Mouse (Mus musculus): Measurements from ENCODE around the gene Olfr522.

The Olfr522 gene

DNA sequence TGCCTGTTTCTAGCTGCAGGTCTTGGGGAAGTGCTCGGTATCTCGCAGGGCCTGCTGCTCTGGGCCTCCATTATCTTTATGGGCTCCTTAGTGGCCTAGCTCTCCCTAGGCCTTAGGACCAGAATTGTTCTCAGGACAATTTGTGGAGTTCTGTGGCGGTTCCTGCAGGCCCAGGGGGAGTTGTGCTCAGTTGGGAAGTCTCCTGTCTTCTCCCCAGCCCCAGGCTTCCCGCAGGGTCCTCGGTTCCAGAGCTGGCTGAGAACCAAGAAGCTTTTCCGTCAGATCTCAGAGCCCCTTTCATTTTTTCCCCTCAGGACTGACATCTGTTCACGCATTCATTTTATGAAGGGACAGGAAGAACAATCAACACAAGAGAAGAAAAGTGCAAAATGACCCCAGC, at the start of gene Olfr522:
Gene Olfr522 (minus strand): TSS at position 101 of the 400 bp plus-strand sequence.
- no peak for DNase-seq

DNA sequence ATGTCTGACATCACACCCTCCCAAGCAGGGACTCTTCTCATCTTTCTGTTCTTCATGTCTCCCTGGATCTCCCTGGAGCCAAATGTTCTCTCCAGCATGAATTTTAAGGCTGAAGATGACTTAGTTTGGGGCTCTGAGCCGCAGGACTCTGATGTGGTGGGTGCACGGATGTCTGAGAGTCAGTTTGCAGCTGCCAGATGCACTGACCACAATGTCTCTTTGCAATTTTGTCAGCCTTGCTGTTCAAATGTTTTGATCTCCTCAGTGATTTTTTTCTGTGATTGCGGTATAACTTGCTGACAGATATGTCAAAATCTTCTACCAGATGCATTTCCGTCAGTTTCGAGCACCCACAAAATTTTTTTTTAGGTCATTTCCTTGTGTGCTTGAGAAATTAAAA, 49.3 kb upstream of the Olfr522 start:
- no peak for DNase-seq

DNA sequence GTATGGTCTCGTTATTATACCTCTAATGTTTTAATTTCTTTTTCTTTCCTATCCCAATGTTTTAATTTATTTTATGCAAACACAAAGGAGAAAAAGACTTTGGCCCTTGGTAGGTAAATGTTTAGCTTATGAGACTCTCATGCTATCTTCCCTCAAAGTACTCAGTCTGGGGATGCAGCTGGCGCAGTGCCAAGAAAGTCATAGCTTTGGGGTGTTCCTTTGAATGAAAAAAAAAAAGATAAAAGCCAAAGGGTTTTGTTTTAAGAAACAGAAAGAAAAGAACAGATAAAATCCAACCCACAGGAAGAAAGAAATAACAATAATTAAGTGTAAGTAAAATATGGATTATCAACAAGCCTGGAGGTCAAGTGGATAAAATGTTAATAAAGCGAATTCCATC, 44.1 kb upstream of the Olfr522 start:
- no peak for DNase-seq

DNA sequence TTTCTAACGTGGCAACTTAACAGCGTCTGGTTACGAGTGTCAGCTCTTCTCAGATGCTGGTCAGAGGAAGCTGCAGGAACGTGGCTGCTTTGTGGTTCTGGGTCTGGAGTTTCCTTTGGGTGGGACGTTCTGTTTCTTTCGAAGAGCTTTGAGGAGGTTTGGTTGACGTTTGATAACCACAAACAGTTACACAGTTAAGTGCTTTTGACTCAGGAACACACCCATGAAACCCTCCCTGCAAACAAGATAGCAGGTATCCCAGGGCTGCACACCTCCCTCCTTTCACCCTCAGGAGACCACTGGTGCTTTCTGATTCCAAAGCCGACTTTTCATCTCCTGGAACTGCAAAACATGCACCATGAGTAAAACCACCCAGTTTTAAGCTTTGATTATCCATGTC, 43.6 kb upstream of the Olfr522 start:
- DNase-seq = no peak

DNA sequence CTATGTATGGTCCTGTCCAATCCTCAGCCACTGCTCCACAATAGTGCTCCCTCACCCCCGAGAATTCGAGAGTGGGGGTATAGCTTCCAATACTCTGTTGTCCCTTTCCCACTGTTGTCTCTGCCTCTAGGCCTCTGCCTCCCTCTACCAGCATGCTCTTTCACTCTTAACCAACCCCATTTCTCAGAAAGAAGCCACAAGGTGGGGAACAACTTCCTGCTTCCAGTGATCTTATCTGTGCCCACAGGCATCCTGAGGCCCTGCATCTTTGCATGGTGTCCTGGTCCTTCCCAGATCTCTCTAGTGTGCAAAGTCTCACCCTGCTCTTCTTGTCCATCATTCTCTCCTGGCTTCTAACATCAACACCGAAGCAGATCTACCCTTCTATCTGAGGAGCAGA, 42.3 kb upstream of the Olfr522 start:
- DNase-seq = no peak

DNA sequence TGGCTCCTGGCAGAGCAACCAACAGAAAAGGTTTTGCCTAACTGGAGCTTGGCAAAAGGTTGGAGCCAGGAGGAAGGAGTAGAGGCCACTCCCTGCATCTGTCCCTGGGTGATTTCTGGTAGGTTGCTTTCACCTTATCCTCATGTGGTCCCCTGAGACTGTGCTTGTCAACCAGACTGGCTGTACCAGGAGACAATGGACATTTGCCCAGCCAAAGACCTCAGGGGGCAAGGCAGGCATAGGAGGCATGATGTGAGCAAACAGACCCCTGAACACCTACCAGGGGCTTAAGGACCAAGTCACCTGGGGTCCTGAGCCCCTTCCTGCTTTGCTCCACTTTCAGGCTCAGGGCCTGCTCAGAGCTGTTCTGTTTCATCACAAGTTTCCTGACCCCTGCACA, 41.3 kb upstream of the Olfr522 start, which contains the start of gene Olfr524:
Gene Olfr524 (minus strand): TSS at position 101 of the 400 bp plus-strand sequence.
- DNase-seq = no peak

DNA sequence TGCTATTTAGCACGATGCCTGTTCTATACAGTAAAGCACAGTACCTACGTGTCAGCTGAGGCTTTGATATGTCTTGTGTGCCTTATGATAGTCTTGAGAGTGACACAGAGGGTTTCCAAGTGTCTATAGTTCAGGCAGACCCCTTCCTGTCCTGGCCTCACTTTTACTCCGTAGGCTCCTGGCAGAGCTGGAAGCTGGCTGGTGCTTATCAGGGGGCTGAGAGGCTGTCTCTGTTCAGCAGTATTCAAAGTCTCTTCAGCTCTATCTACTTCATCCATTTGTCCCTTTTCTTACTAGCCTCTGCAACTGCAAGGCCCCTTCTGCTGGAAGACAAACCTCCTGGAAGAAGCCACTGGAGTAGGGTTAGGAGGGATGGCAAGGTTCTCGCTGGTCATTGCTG, 36.5 kb upstream of the Olfr522 start:
- no peak for DNase-seq

DNA sequence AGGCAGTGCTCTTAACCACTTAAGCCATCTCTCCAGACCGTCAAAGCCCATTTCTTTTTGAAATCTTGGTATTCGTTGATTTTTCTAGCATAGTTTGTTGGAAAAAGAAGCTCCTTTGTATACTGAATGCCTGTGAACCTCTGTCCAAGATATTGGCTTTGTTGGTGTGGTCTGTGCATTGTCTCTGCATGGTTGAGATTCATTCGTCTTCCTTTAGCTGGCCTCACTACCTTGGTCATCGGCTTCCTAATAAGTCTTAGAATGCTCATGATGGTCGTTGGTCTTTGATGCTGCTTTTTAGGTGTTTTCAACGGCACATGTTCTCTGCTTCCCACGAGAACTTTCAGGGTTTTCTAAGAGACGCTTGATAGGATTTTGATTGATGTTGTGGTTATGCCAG, 31.4 kb upstream of the Olfr522 start:
- no peak for DNase-seq

DNA sequence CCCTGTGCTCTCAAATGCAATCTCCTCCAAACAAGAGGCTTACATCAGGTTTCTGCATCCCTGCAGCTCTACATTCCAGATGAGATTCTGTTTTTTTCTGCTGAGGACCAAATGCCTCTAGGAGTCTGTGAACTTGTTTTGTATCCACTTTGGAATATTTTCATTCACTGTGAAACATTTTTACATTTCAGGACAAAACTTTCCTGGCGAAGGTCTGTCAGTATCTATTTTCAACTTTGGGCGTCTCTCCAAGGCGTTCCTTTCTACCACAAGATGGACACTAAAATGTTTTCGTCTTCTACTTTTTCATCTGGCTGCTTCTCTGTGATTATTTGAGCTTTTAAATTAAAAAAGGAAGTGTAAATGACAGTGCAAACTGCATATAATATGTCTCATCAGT, 29.5 kb upstream of the Olfr522 start:
- DNase-seq = no peak

DNA sequence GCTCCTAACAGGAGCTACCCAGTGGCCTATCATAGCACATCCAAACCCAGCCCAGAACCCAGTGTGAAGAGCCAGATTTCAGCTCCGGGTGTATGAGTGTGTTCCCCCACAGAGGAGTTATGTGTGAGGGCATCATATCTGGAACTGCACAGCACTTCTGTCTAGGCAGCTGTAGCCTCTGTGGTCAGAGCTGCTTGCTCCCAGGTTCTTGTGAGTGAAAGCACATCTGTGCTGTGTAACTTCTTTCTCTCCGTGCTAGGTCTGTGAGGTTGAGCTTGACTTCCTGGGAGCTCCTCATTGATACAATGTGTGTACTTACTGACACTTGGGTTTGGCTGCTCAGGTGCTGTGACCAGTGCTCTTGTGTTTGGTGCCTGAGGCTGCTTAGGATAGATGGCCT, 28.3 kb upstream of the Olfr522 start:
- DNase-seq = no peak

DNA sequence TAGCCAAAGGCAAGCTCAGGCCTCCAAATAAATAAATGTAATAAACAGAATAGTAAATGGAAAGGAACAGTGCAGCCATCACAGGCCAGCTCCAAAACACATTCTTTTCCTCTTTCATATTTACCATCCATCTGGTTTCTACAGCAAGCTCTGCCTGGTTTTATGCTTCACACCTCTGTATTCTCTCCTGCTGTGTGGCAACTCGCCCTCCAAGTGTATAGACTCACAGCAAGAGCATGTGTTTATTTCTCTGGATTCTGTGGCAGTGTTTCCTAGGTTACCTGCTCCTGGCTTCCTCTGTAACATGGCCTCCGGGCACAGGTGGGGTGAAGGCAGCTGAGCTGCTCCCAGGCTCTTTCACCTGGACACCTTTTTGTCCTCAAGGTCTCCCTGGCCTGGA, 27.9 kb upstream of the Olfr522 start:
- no peak for DNase-seq

DNA sequence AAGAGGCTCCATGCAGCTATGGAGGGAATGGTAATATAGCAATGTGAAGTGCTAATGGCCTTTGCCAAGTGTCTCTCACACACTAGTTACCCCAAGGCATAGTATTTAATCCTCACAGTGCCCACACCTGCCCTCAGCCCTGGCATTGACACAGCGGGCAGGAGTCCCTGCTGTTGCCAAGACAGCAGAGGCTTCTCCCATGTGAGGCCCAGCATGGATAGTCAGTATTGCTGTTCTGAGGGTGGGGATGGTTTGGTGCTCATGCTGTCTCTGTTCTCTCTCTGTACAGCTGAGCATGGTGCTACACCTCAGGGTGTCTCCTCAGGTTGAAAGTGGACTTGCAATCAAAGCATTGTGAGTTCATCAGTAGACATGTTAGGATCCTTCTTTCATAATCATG, 25.9 kb upstream of the Olfr522 start:
- no peak for DNase-seq

DNA sequence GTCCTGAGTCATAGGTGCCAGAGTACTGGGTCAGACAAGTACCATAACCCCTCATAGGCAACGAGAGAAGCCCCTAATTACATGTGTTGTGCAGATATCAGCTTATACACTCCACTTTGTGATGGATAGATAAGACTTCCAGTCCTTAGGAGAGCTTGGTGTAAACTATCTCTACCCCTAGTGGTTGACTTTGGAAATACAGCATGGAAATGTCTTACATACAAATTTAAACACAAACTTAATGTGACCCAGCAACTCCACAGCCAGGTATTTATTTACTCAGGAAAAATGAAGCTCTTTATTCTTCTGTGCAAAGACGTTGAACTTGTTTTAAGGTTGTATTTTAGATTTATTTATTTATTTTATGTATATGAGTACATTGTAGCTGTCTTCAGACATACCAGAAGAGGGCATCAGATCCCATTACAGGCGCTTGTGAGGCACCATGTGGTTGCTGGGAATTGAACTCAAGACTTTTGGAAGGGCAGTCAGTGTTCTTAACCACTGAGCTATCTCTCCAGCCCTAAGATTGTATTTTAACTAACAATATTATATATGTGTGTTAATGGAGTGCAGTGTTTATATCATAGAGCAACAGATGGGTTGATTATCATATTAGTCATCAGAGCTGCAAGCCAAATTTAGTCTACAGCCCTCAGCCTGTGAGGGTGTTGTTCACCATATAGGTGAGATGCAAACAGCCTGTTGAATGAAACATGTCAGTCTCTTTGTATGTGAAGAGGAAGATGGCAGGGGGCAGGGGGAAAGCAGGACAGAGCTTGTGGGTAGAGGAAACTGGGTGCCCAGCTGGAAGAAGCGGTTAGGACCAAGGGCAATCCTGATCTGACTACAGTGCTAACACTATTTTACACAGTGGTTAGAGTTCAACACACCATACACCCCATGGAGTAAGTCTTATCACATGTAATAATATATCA, 24.1 kb upstream of the Olfr522 start:
- no peak for DNase-seq

DNA sequence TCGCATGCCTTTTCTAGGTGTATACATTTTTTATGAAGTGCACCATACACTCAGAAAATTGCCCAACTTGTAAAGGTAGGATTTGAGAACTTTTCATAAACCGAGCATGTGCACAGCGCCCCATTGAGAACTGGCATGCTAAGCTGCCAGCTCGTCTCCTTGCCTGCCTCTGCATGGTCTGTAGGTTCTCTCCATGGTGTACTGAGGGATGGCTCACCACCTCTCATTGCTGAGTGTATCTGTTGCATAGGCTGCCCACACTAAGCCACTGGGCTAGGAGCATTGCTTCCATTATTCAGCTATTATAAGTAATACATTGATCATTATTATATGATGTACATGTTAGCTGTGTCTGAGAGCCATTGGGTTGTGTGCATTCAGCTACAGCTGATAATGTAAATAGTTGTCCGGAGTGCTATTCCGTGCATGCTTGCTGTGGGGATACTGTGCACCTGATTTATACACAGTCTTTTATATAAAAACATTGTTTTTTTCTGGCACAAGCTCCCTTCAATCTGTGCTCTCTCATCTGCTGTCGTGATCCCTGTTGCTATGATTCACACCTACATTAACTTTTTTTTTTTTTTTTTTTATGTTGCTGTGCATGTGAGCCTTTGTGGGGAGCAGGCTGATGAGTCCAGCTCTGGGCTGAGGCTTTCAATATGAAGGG, 23.3 kb upstream of the Olfr522 start:
- no peak for DNase-seq

DNA sequence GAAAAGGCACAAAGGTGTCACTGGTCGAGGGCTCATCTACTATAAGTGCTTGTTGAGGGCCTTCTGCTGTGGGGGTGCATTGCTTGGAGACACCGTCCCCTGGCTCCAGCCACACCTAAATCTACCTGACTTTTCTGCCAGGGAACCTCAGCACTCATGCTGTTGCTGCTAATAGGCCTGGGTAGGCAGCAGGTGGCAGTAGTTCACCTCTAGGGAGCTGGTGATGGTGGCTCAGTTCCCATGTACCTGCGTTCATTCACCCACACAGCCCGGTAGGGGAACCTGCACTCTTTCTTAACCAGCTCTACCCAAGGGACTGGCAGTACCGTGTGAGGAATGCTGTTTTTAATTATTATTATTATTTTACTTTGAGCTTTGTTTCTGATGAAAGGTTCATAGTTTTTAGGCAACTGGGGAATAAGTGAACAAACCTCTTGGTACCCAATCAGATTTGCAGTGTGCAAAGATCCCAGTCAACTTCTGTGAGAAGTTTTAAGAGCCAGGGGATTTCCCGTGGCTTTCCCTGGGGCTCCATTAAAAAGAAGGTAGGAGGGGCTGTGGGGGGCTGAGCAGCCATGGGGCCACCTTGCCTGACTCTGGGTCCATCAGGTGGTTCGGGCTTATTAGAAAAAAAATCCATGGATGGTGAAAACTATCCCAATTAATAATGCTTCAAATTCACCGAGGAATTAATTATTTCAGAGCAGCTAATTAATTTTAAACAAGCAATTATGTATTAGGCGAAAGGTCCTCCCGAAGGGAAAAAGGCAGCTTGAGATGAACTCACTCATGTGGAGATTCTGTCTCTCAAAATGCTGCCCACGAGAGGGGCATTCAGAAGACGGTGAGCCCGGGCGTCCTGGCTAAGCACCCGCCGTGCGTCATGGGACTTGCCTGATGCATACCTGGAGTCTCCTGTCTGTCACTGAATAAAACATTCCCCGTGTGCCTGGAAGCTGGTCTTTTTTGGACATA, 22.4 kb upstream of the Olfr522 start:
- peak in 1 of 2 experiments; percentile 11 for DNase-seq

DNA sequence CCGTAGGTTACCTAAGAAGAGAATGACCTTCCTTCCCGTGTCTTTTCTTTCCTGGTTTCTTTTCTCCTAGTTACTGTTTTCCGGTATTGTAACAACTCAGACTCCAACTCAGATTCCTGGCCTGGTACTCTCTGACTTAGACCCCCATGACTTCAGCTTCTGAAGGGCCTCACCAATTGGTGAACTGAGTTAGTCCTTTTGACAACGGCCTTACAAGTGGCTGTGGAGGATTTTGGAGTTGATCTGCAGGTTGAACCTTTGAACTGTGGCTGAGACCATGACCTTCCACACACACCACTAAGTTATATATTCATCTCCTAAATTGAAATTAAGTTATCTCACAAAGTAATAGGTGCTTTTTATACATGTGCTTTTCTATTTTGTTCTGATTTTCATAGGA, 19.6 kb upstream of the Olfr522 start:
- DNase-seq = no peak

DNA sequence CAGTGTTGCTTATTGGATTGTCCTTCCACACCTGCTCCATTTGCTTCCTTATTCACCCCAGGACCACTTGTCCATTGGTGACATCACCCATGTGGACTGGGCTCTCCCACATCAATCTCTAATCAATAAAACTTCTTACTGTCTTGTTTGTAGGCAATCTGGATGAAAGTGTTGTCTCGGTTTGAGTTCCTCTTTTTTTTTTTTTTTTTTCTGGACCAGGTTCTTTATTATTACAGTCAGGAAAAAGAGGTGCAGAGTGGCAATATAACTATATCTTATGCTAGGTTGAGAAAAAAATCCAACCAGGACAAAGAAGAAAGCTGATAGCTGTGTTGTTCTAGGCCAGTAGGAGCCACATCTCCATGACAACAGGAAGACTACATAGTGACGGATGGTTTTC, 16.1 kb upstream of the Olfr522 start:
- DNase-seq = no peak

DNA sequence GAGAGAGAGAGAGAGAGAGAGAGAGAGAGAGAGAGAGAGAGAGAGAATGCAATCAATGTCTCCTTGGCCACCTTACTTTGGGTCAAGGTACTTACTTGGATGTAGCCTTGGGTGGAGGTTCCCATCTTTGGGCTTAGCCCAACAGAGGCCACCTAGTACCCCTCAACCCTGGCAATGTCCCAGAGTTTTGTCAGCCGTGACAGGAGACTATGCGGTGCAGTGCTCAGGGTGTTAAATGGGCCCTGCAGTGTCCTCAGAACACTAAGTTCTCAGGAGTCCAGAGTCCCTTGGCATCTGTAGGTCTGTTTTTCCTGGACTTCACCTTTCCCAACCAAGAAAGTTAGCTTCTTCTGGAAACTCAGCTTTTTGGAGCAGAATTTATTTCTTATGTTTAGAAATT, 14.6 kb upstream of the Olfr522 start:
- DNase-seq = no peak

DNA sequence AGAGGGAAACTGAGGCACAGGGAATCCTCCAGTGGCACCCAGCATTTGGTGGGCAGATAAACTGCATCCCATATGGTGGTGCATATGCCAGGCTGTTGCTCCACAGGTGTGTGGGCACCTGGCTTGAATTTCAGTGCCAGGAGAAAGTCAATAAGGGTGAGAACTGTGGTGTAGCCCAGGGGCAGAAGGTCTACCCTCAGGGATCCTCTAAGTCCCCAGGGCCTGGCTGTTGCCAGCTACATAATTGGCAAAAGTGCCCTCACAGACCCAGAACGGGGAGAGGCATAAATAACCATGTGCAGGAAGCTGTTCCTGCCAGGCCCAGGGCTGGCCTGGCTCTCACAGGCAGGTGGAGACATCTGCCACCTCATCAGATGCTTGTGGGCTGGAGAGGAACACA, 8.4 kb upstream of the Olfr522 start, which contains the start of gene Olfr523:
Gene Olfr523 (plus strand): TSS at position 282 of the 400 bp plus-strand sequence.
- no peak for DNase-seq

DNA sequence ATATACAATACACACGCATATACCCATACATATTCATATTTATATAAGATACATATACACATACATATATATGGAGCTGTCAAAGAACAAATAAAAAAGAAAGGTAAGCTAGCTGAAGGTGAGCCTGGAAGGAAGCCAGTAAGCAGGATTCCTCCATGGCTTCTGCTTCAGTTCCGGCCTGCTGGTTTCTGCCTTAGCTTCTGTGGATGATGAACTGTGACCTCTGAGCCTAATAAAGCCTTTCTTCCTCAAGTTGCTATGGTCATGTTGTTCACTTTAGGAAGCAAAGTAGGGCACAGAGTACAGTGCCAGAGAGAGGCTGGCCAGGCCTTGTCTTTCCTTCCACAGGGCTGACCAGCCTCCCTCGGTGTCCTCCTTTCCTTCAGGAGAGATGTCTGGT, 6.3 kb upstream of the Olfr522 start:
- DNase-seq = no peak

DNA sequence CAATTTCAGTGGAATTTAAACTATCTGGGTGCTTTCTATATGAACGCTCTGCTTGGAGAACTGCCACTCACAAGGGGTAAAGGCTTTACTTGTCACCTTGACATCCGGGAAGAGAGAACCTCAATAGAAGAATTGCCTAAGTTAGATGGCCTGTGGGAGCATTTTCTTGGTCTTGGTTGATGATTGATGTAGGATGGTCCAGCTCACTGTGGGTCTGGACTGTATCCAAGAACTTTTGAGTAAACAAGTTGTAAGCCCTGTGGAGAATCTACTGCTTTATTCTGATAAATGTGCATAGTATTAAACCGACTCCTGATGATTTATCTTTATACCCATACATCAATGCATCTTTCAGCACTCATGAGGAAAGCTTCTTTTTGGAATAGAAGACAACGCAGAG, 4.8 kb upstream of the Olfr522 start:
- no peak for DNase-seq

DNA sequence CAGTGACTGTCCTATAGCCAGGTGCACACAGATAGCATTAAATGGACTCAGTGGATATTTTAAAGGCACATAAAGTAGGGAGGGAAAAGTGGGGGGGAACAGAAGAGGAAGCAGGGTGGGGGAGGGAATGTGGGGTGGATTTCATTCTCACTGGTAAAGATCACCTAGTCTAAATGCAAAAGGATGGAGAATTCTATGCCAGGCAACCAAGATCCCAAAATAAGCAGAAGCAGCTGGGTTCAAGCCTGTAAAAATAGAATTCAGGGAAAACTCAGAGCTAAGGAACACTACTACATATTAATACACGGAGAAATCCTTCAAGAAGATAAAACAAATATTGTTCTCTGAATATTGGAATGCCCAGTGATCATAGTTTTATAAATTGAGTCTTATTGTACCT, 3.4 kb upstream of the Olfr522 start:
- no peak for DNase-seq

DNA sequence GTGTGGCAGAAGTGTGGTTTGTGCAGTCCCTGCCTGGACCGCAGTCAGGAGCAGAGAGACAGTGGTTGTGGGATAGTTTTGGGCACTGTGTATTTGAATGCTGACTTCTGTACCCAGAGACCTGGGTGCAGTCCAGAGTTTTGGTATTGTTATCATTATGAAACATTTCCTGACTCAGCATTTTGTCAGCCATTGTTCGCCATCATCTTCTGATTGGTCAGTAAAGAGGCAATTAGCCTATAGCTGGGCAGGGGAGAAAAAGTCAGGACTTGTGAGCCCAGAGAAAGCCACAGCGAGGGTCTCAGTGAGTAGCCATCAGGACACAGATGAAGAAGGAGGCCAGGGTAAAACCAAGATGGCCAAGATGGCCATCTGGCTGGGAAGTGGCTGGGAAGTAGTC, 4.2 kb downstream of the Olfr522 start:
- no peak for DNase-seq

Data from lung, adult 18-20 months (tissue).